Mouse (Mus musculus) cortical plate, adult 2 months (tissue): ENCODE results near the gene Stk35.

Source experiments
- CTCF ChIP-seq: fragments of 200-500 bp; IDR thresholded peaks from 2 replicates; pipeline ENCODE4 v1.5.1; 2011; ENCODE audit warnings: mild to moderate bottlenecking, control low read depth, low read length; ENCODE audit not compliant: insufficient read depth; ENCODE audit errors: extremely low read depth
- POLR2A ChIP-seq: fragments of 200-500 bp; IDR thresholded peaks from 2 replicates; pipeline ENCODE4 v1.6.1; 2011; ENCODE audit warnings: mild to moderate bottlenecking, low read length, control low read depth; ENCODE audit not compliant: insufficient read depth; ENCODE audit errors: extremely low read depth

- TF ChIP-seq CTCF (no peak), POLR2A (no peak)
Observed at GRCm38 (mm10) chr2:129881886-129882285, 81.6 kb downstream of the Stk35 start.
